Mouse (Mus musculus) inflammation-experienced regulatory T-cells, adult 6 months (primary cell): ENCODE measurements around the gene Zranb3. TPM values are rescaled to one million over a fixed set of nuclear protein-coding genes. Genes with fewer than 3 reads are reported as not detected.
"Not testable (repeated sequence)": the region's sequence is repeated elsewhere in the genome, so short reads cannot be mapped to it uniquely, and the experiment has no call there.

Experiments used
- ATAC-seq: one replicate; pipeline ENCODE4 v1.8.0; 2017
- polyA plus RNA-seq, 3 experiments: library from polyadenylated mRNA; unstranded; fragments of 100-300 nt; shearing (Covaris generic); gene quantifications; one replicate each; pipeline ENCODE4 v1.2.1; 2017

Gene Zranb3
- polyA plus RNA-seq, 3 experiments from 2014 or later = 0.94 to 5.1 (median 1.6) TPM

GRCm38 (mm10) chr1:128058625-128059024, 44.2 kb downstream of the Zranb3 start:
- ATAC-seq = no peak

- ATAC-seq = peak; percentile 35
Measured at GRCm38 (mm10) chr1:128057269-128057668, 45.6 kb downstream of the Zranb3 start.

- ATAC-seq = no peak
Measured at GRCm38 (mm10) chr1:128046920-128047319, 55.9 kb downstream of the Zranb3 start.

GRCm38 (mm10) chr1:128046455-128046854, 56.4 kb downstream of the Zranb3 start:
- ATAC-seq = no peak

GRCm38 (mm10) chr1:128044181-128044580, 58.7 kb downstream of the Zranb3 start:
- ATAC-seq = no peak

GRCm38 (mm10) chr1:128036296-128036695, 66.6 kb downstream of the Zranb3 start:
- no peak for ATAC-seq

- ATAC-seq = no peak
Measured at GRCm38 (mm10) chr1:128032123-128032522, 70.7 kb downstream of the Zranb3 start.

- no peak for ATAC-seq
Measured at GRCm38 (mm10) chr1:128031524-128031923, 71.3 kb downstream of the Zranb3 start.

GRCm38 (mm10) chr1:128024363-128025114, 78.3 kb downstream of the Zranb3 start:
- no peak for ATAC-seq

- no peak for ATAC-seq
Measured at GRCm38 (mm10) chr1:128020001-128020770, 82.7 kb downstream of the Zranb3 start.

- ATAC-seq = no peak
Measured at GRCm38 (mm10) chr1:128016035-128016492, 86.8 kb downstream of the Zranb3 start.

GRCm38 (mm10) chr1:128013698-128014386, 89.0 kb downstream of the Zranb3 start:
- no peak for ATAC-seq

GRCm38 (mm10) chr1:128009751-128010150, 93.1 kb downstream of the Zranb3 start:
- no peak for ATAC-seq

GRCm38 (mm10) chr1:128006042-128006600, 96.7 kb downstream of the Zranb3 start:
- ATAC-seq = not testable (repeated sequence)

GRCm38 (mm10) chr1:128004371-128004720, 98.5 kb downstream of the Zranb3 start:
- ATAC-seq = no peak

GRCm38 (mm10) chr1:128003712-128004370, 99.0 kb downstream of the Zranb3 start:
- ATAC-seq = no peak

GRCm38 (mm10) chr1:128002159-128002558, 100.7 kb downstream of the Zranb3 start:
- ATAC-seq = no peak

GRCm38 (mm10) chr1:128000931-128001330, 101.9 kb downstream of the Zranb3 start:
- not testable (repeated sequence) for ATAC-seq

GRCm38 (mm10) chr1:127993892-127994291, 109.0 kb downstream of the Zranb3 start:
- ATAC-seq = no peak

- ATAC-seq = no peak
Measured at GRCm38 (mm10) chr1:127989876-127990731, 112.7 kb downstream of the Zranb3 start.

- ATAC-seq = no peak
Measured at GRCm38 (mm10) chr1:127989387-127989786, 113.5 kb downstream of the Zranb3 start.
